Mouse (Mus musculus) CH12.LX (cell line): ENCODE data around the gene Slc9a9. TPM values are rescaled to one million over a fixed set of nuclear protein-coding genes. Genes with fewer than 3 reads are reported as not detected.

Experiments
- DNase-seq: peaks from one replicate; pipeline ENCODE4 v3.0.0-alpha.2; 2013; ENCODE audit errors: extremely low read depth
- H3K27ac ChIP-seq: 2 replicates; pipeline ENCODE4 v1.5.1; 2012; ENCODE audit warnings: low read depth, mild to moderate bottlenecking, control low read depth, moderate library complexity; ENCODE audit not compliant: insufficient read depth
- H3K27me3 ChIP-seq: replicated peaks from 2 replicates; pipeline ENCODE3; 2012; ENCODE audit warnings: inconsistent platforms
- H3K36me3 ChIP-seq, 2 experiments: replicated peaks in 1 of 2; 2 replicates each; pipeline versions ENCODE3 to v1.6.1; 2012; ENCODE audit warnings: inconsistent platforms in 1 of 2, low read length in 1 of 2, mild to moderate bottlenecking in 1 of 2, mixed read lengths in 1 of 2, moderate library complexity in 1 of 2; ENCODE audit not compliant: control insufficient read depth in 1 of 2, insufficient read depth in 1 of 2
- H3K4me1 ChIP-seq, 2 experiments: 2 replicates each; pipeline ENCODE4 v1.6.1; 2012; ENCODE audit warnings: inconsistent platforms in 1 of 2, moderate library complexity in 1 of 2; ENCODE audit not compliant: insufficient read depth in 2 of 2, control insufficient read depth in 1 of 2
- H3K4me2 ChIP-seq: 2 replicates; pipeline ENCODE4 v1.6.1; 2012; ENCODE audit warnings: low read depth, mild to moderate bottlenecking, control low read depth; ENCODE audit not compliant: poor library complexity, insufficient read depth, severe bottlenecking
- H3K4me3 ChIP-seq, 3 experiments: fragments of 150-350 bp in 1 of 3; sonication (generic) in 1 of 3; replicated peaks in 1 of 3; 2 replicates each; pipeline versions ENCODE3 to v1.5.1; 2011 to 2012; ENCODE audit warnings: low read depth in 2 of 3, low read length in 2 of 3, mild to moderate bottlenecking in 2 of 3, moderate library complexity in 2 of 3, control low read depth in 1 of 3, improper control_type of control experiment in 1 of 3, inconsistent platforms in 1 of 3, mixed read lengths in 1 of 3; ENCODE audit not compliant: poor library complexity in 1 of 3
- H3K79me2 ChIP-seq: replicated peaks from 2 replicates; pipeline ENCODE4 v1.6.1; 2012; ENCODE audit warnings: mild to moderate bottlenecking, moderate library complexity; ENCODE audit not compliant: control insufficient read depth, poor library complexity, insufficient read depth, severe bottlenecking; ENCODE audit errors: extremely low read depth
- H3K9ac ChIP-seq: 2 replicates; pipeline ENCODE4 v1.6.1; 2012; ENCODE audit warnings: low read depth, mild to moderate bottlenecking, control low read depth, moderate library complexity; ENCODE audit not compliant: insufficient read depth
- H3K9me3 ChIP-seq: replicated peaks from 2 replicates; pipeline ENCODE3; 2012; ENCODE audit warnings: low read length, inconsistent platforms, mixed read lengths
- BHLHE40 ChIP-seq: IDR thresholded peaks from 2 replicates; pipeline ENCODE4 v1.6.1; 2011; ENCODE audit warnings: mild to moderate bottlenecking, low read depth, low read length, improper control_type of control experiment
- CHD1 ChIP-seq: IDR thresholded peaks from 2 replicates; pipeline ENCODE4 v1.6.1; 2012; ENCODE audit warnings: low read depth, low read length, improper control_type of control experiment, inconsistent platforms
- CTCF ChIP-seq, 2 experiments: IDR thresholded peaks in 1 of 2; conservative IDR thresholded peaks in 1 of 2; 2 replicates each; pipeline ENCODE4 v1.5.1; 2011 to 2012; ENCODE audit warnings: low read depth in 2 of 2, low read length in 2 of 2, improper control_type of control experiment in 1 of 2, inconsistent platforms in 1 of 2, mild to moderate bottlenecking in 1 of 2, moderate library complexity in 1 of 2
- E2F4 ChIP-seq: IDR thresholded peaks from 2 replicates; pipeline ENCODE4 v1.6.1; 2011; ENCODE audit warnings: low read depth, low read length, improper control_type of control experiment; ENCODE audit not compliant: insufficient replicate concordance
- ELF1 ChIP-seq: IDR thresholded peaks from 2 replicates; pipeline ENCODE4 v1.6.1; 2014; ENCODE audit warnings: low read depth, mild to moderate bottlenecking, inconsistent platforms, low read length, improper control_type of control experiment
- GABPA ChIP-seq: IDR thresholded peaks from 2 replicates; pipeline ENCODE4 v1.6.1; 2012; ENCODE audit warnings: low read depth, low read length, improper control_type of control experiment, inconsistent platforms; ENCODE audit not compliant: insufficient replicate concordance
- HCFC1 ChIP-seq: IDR thresholded peaks from 2 replicates; pipeline ENCODE4 v1.6.1; 2012; ENCODE audit warnings: low read depth, mild to moderate bottlenecking, inconsistent platforms, low read length, improper control_type of control experiment
- IRF4 ChIP-seq: IDR thresholded peaks from 2 replicates; pipeline ENCODE4 v1.6.1; 2014; ENCODE audit warnings: low read depth, mild to moderate bottlenecking, inconsistent platforms, low read length, improper control_type of control experiment
- JUN ChIP-seq: IDR thresholded peaks from 2 replicates; pipeline ENCODE4 v1.6.1; 2011; ENCODE audit warnings: low read depth, mild to moderate bottlenecking, low read length, improper control_type of control experiment, moderate library complexity; ENCODE audit not compliant: insufficient read depth
- JUND ChIP-seq: conservative IDR thresholded peaks from 2 replicates; pipeline ENCODE4 v1.6.1; 2011; ENCODE audit warnings: low read depth, low read length, improper control_type of control experiment
- MAX ChIP-seq: IDR thresholded peaks from 2 replicates; pipeline ENCODE4 v1.6.1; 2011; ENCODE audit warnings: low read length, improper control_type of control experiment
- MAZ ChIP-seq: IDR thresholded peaks from 2 replicates; pipeline ENCODE4 v1.6.1; 2012; ENCODE audit warnings: low read depth, mild to moderate bottlenecking, inconsistent platforms, low read length, improper control_type of control experiment, moderate library complexity
- MEF2A ChIP-seq: IDR thresholded peaks from 2 replicates; pipeline ENCODE4 v1.6.1; 2014; ENCODE audit warnings: low read depth, mild to moderate bottlenecking, inconsistent platforms, low read length, improper control_type of control experiment, borderline replicate concordance
- MYC ChIP-seq: IDR thresholded peaks from 2 replicates; pipeline ENCODE4 v1.6.1; 2011; ENCODE audit warnings: low read depth, mild to moderate bottlenecking, improper control_type of control experiment, low read length
- NELFE ChIP-seq: IDR thresholded peaks from 2 replicates; pipeline ENCODE4 v1.6.1; 2011; ENCODE audit warnings: low read depth, low read length, improper control_type of control experiment
- PAX5 ChIP-seq: IDR thresholded peaks from 2 replicates; pipeline ENCODE4 v1.6.1; 2012; ENCODE audit warnings: low read length, inconsistent platforms, mixed read lengths
- POLR2AphosphoS2 ChIP-seq: IDR thresholded peaks from 2 replicates; pipeline ENCODE4 v1.6.1; 2011; ENCODE audit warnings: low read depth, low read length, improper control_type of control experiment
- RAD21 ChIP-seq: IDR thresholded peaks from 2 replicates; pipeline ENCODE4 v1.6.1; 2011; ENCODE audit warnings: low read depth, mild to moderate bottlenecking, low read length, improper control_type of control experiment, moderate library complexity
- RCOR1 ChIP-seq: conservative IDR thresholded peaks from 2 replicates; pipeline ENCODE4 v1.6.1; 2012; ENCODE audit warnings: low read depth, mild to moderate bottlenecking, inconsistent platforms, low read length, improper control_type of control experiment
- SMC3 ChIP-seq: IDR thresholded peaks from 2 replicates; pipeline ENCODE4 v1.6.1; 2011; ENCODE audit warnings: low read depth, low read length, improper control_type of control experiment
- USF1 ChIP-seq: IDR thresholded peaks from 2 replicates; pipeline ENCODE4 v1.6.1; 2014; ENCODE audit warnings: low read depth, mild to moderate bottlenecking, inconsistent platforms, low read length, improper control_type of control experiment
- ZKSCAN1 ChIP-seq: IDR thresholded peaks from 2 replicates; pipeline ENCODE4 v1.6.1; 2012; ENCODE audit warnings: low read depth, inconsistent platforms, low read length, improper control_type of control experiment, borderline replicate concordance
- ZMIZ1 ChIP-seq: IDR thresholded peaks from 2 replicates; pipeline ENCODE4 v1.6.1; 2012; ENCODE audit warnings: low read depth, mild to moderate bottlenecking, inconsistent platforms, low read length, improper control_type of control experiment
- ZNF384 ChIP-seq: IDR thresholded peaks from 2 replicates; pipeline ENCODE4 v1.6.1; 2012; ENCODE audit warnings: low read depth, low read length, improper control_type of control experiment, inconsistent platforms
- dilution Hi-C: fragments of 300-500 bp; cut with MboI; formaldehyde crosslinking; loops from 2 replicates; pipeline ENCODE4 v1.14.3; 2020; ENCODE audit warnings: low sequenced_read_pairs; ENCODE audit not compliant: extremely low pct_unique_long_range_greater_than_20kb, extremely low pct_ligation_motif_present
- in situ Hi-C: fragments of 300-500 bp; cut with MboI; formaldehyde crosslinking; loops from 3 replicates; pipeline ENCODE4 v1.14.3; 2019; ENCODE audit warnings: low sequenced_read_pairs, low pct_ligation_motif_present, low pct_unique_long_range_greater_than_20kb, mixed read lengths
- polyA plus RNA-seq: library from polyadenylated mRNA; unstranded; fragments of >175 nt; gene quantifications from 2 replicates; pipeline ENCODE4 v1.2.1, GENCODE M21; 2012; ENCODE audit warnings: low read depth; ENCODE audit not compliant: insufficient read length
- total RNA-seq, 2 experiments: library from RNA; depleted of rRNA; stranded (reverse); fragments of 300-350 nt in 1 of 2; fragments of >200 nt in 1 of 2; gene quantifications; 2 replicates each; pipeline ENCODE4 v1.2.3; 2012 to 2014

The Slc9a9 gene
- total and polyA plus RNA-seq, 3 experiments = not detected

DNA sequence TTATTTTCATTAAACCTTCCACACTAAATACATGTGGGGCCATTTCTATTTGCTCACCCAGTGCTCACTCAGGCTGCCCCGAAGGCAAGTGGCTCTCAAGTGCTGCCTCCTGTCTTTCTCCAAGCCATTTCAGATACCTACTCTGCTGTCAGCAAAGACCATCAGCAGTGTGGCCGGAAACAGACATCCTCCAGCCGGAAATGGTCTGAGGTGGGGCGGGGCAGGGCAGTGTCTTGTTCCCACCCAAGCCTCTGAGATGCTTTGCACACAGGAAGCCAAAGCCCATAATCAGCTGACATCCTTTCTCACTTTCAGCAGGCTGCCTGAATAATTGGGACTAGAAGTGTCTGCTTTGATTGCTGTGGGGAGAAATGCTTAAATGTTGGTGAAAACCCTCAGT is 450.4 kb downstream of the Slc9a9 start (continued):
- TF ChIP-seq MAZ = no peak

DNA sequence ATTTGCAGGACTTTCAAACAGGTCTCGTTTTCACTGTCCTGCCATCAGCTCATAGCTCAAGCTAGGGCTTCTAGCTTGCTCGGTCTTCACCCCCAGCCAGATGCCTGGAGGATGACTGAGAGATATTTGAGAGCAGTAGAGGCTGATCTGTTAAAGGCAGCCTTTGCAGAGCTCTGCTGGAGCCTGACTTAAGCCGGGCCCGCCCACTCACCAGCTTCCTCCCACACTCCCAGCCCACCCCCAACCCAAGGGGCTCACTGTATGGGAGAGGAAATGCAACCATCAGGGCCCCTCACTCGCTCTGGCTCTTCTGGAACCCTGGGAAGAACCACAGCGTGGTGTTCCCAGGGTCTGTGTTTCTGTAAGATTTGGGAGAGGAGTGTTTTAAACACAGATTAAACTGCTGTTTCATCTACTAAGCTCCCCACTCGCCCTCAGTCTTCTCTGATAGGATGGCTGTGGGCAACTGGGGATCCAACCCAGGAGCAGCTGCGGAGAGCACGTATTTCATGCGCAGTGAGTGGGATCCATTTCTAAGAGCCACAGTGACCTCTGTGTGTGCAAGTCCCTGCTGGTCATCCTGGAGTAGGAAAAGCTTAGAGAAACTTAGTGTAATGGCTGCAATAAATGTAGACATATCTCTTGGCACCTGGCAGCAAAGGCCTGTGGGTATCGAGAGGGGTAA is 451.6 kb downstream of the Slc9a9 start:
- TF ChIP-seq BHLHE40 (no peak), USF1 (no peak), MEF2A (no peak), SMC3 (no peak), GABPA (no peak), ZNF384 (no peak), RCOR1 (no peak), IRF4 (no peak), POLR2AphosphoS2 (no peak), E2F4 (no peak), ZKSCAN1 (no peak), NELFE (no peak), MAZ (no peak), CTCF (conservative IDR thresholded peaks at IDR 0.05 in 1 of 2, IDR thresholded peaks at IDR 0.05 in 1 of 2; ENCODE audit: low read depth in 2 of 2, low read length in 2 of 2) (no peak), JUN (no peak)
- TF ChIP-seq, all 38 proteins: peak for 0
- Histone ChIP-seq H3K79me2 (no peaks in the 10 kb centered on the region), H3K9me3 (peaks cover 45% of the 10 kb centered on the region), H3K27me3 (no peaks in the 10 kb centered on the region), H3K4me3 (no peak overlapping the region), H3K36me3 (no peaks in the 10 kb centered on the region), H3K4me2 (no peak overlapping the region), H3K4me1 (no peaks in the 10 kb centered on the region), H3K27ac (no peak overlapping the region), H3K9ac (no peak overlapping the region)
- no peak for DNase-seq
- dilution Hi-C loops = no loop called here
- in situ Hi-C loops = no loop called here

DNA sequence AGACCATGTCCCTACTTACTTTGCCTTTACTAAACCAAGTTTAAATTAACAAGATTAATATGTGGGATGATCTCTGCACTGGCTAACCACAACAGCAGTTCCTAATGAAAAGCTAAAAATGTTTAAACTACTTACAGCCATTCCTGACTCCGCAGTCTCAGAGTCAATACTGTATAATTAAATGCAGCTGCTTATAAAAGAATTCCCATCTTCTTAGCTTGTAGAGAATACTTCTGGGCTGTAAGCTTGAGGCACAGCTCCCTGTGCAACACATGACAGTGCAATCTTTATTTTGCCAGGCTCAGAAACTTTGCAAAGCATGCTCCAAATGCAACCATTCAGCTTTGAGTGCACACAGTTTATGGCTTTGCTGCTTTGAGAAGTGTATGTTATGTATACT is 456.0 kb downstream of the Slc9a9 start:
- no peak overlapping the region for H3K4me2 ChIP-seq
- no peak for DNase-seq
- TF ChIP-seq RCOR1 = no peak
- no peak for TF ChIP-seq CHD1
- TF ChIP-seq ZMIZ1 = no peak
- no peak for TF ChIP-seq MAX
- TF ChIP-seq RAD21 = no peak
- TF ChIP-seq CTCF (conservative IDR thresholded peaks at IDR 0.05 in 1 of 2, IDR thresholded peaks at IDR 0.05 in 1 of 2; ENCODE audit: low read depth in 2 of 2, low read length in 2 of 2) = no peak
- no peak for TF ChIP-seq ZNF384
- TF ChIP-seq MAZ = no peak
- TF ChIP-seq PAX5 = no peak
- TF ChIP-seq HCFC1 = no peak
- no peak for TF ChIP-seq GABPA
- TF ChIP-seq JUND = no peak
- TF ChIP-seq IRF4 = no peak
- no peak for TF ChIP-seq POLR2AphosphoS2
- TF ChIP-seq MYC = no peak
- TF ChIP-seq ELF1 = no peak
- in situ Hi-C loops (no loop called here), dilution Hi-C loops (no loop called here)
- H3K4me1 ChIP-seq = no peaks in the 10 kb centered on the region
- H3K27me3 ChIP-seq = no peaks in the 10 kb centered on the region
- no peak overlapping the region for H3K27ac ChIP-seq
- H3K4me3 ChIP-seq = no peak overlapping the region
- peaks cover 36% of the 10 kb centered on the region for H3K9me3 ChIP-seq
- no peaks in the 10 kb centered on the region for H3K36me3 ChIP-seq
- H3K9ac ChIP-seq = no peak overlapping the region
- no peaks in the 10 kb centered on the region for H3K79me2 ChIP-seq
